Mouse (Mus musculus) layer of hippocampus, postnatal 36 days (tissue): Measurements from ENCODE around the gene Wnt4. TPM values are rescaled to one million over a fixed set of nuclear protein-coding genes. Genes with fewer than 3 reads are reported as not detected.
A peak's percentile ranks its signal among the peaks of the same experiment; 100 is the strongest.

Source experiments
- DNase-seq, 2 experiments: peaks; one replicate each; pipeline ENCODE4 v3.0.0; 2022
- total RNA-seq, 2 experiments: library from RNA; stranded (reverse); gene quantifications; 2 replicates each; pipeline ENCODE4 v1.2.3; 2021

The Wnt4 gene
- total RNA-seq, 2 experiments from 2014 or later: 6.2 to 6.9 TPM

GRCm38 (mm10) chr4:137279346-137279745, 2.1 kb downstream of the Wnt4 start:
- no peak for DNase-seq

- DNase-seq: no peak
These were observed 4.0 kb downstream of the Wnt4 start for GRCm38 (mm10) chr4:137281273-137281672.

- DNase-seq: no peak
These were observed 4.8 kb downstream of the Wnt4 start for GRCm38 (mm10) chr4:137282122-137282521.

GRCm38 (mm10) chr4:137282584-137283406, 5.5 kb downstream of the Wnt4 start:
- DNase-seq: no peak

GRCm38 (mm10) chr4:137283407-137283732, 6.1 kb downstream of the Wnt4 start:
- DNase-seq: no peak

GRCm38 (mm10) chr4:137285876-137286661, 8.8 kb downstream of the Wnt4 start:
- DNase-seq: no peak

- no peak for DNase-seq
These were observed 9.3 kb downstream of the Wnt4 start for GRCm38 (mm10) chr4:137286662-137286953.

- DNase-seq: no peak
These were observed 9.9 kb downstream of the Wnt4 start for GRCm38 (mm10) chr4:137287206-137287605.

- no peak for DNase-seq
These were observed 10.5 kb downstream of the Wnt4 start for GRCm38 (mm10) chr4:137287818-137288217.

GRCm38 (mm10) chr4:137289701-137290100, 12.4 kb downstream of the Wnt4 start:
- DNase-seq: no peak

GRCm38 (mm10) chr4:137290250-137290649, 13.0 kb downstream of the Wnt4 start:
- peak in 1 of 2 experiments; percentile 49 for DNase-seq

- no peak for DNase-seq
These were observed 15.3 kb downstream of the Wnt4 start for GRCm38 (mm10) chr4:137292625-137293024.

GRCm38 (mm10) chr4:137294032-137294431, 16.7 kb downstream of the Wnt4 start:
- no peak for DNase-seq

- DNase-seq: no peak
These were observed 17.2 kb downstream of the Wnt4 start for GRCm38 (mm10) chr4:137294474-137294873.

- DNase-seq: no peak
These were observed 17.7 kb downstream of the Wnt4 start for GRCm38 (mm10) chr4:137294951-137295350.

- DNase-seq: no peak
These were observed 20.3 kb downstream of the Wnt4 start for GRCm38 (mm10) chr4:137297611-137298010.

- DNase-seq: no peak
These were observed 21.1 kb downstream of the Wnt4 start for GRCm38 (mm10) chr4:137298406-137298805.

GRCm38 (mm10) chr4:137300227-137300626, 22.9 kb downstream of the Wnt4 start:
- DNase-seq: no peak

- no peak for DNase-seq
These were observed 24.3 kb downstream of the Wnt4 start for GRCm38 (mm10) chr4:137301635-137302034.

GRCm38 (mm10) chr4:137304106-137304505, 26.8 kb downstream of the Wnt4 start:
- no peak for DNase-seq

GRCm38 (mm10) chr4:137305066-137305465, 27.8 kb downstream of the Wnt4 start:
- no peak for DNase-seq

- no peak for DNase-seq
These were observed 28.7 kb downstream of the Wnt4 start for GRCm38 (mm10) chr4:137305831-137306576.

- DNase-seq: no peak
These were observed 29.2 kb downstream of the Wnt4 start for GRCm38 (mm10) chr4:137306577-137306888.
